Mouse (Mus musculus) embryonic facial prominence, embryonic 11.5 days (tissue): ENCODE data around the gene Nectin2. TPM values are rescaled to one million over a fixed set of nuclear protein-coding genes. Genes with fewer than 3 reads are reported as not detected.

Experiments
- ATAC-seq: fragments of 200-750 bp; cut with Nextera tagmentation; replicated peaks from 2 replicates; pipeline ENCODE4 v1.8.0; 2017; ENCODE audit warnings: low read depth; ENCODE audit not compliant: insufficient number of reproducible peaks, low FRiP score, low TSS enrichment
- DNase-seq: peaks from one replicate; pipeline ENCODE4 v3.0.0-alpha.2; 2015; ENCODE audit warnings: low spot score
- H3K27ac ChIP-seq: fragments of 300-500 bp; sonication (generic); replicated peaks from 2 replicates; pipeline ENCODE4 v1.5.1; 2014; ENCODE audit warnings: mild to moderate bottlenecking, low read depth, low read length, control low read depth
- H3K27me3 ChIP-seq: fragments of 300-500 bp; sonication (generic); 2 replicates; pipeline ENCODE4 v1.6.1; 2014; ENCODE audit warnings: mild to moderate bottlenecking, low read length, moderate library complexity, mixed read lengths; ENCODE audit not compliant: control insufficient read depth, insufficient read depth
- H3K36me3 ChIP-seq: fragments of 300-500 bp; sonication (generic); replicated peaks from 2 replicates; pipeline ENCODE4 v1.6.1; 2014; ENCODE audit warnings: low read depth, mild to moderate bottlenecking, low read length, moderate library complexity, mixed read lengths; ENCODE audit not compliant: control insufficient read depth, insufficient read depth
- H3K4me1 ChIP-seq: fragments of 300-500 bp; sonication (generic); 2 replicates; pipeline ENCODE4 v1.6.1; 2014; ENCODE audit warnings: low read length, mixed read lengths; ENCODE audit not compliant: control insufficient read depth, insufficient read depth
- H3K4me2 ChIP-seq: fragments of 300-500 bp; sonication (generic); 2 replicates; pipeline ENCODE4 v1.6.1; 2014; ENCODE audit warnings: low read depth, mild to moderate bottlenecking, control low read depth, low read length, moderate library complexity
- H3K4me3 ChIP-seq: fragments of 300-500 bp; sonication (generic); 2 replicates; pipeline ENCODE4 v1.5.1; 2014; ENCODE audit warnings: low read depth, low read length, control low read depth
- H3K9ac ChIP-seq: fragments of 300-500 bp; sonication (generic); replicated peaks from 2 replicates; pipeline ENCODE4 v1.6.1; 2014; ENCODE audit warnings: mild to moderate bottlenecking, control low read depth, low read length
- H3K9me3 ChIP-seq: fragments of 300-500 bp; sonication (generic); replicated peaks from 2 replicates; pipeline ENCODE4 v1.6.1; 2016; ENCODE audit warnings: mild to moderate bottlenecking, low read length, inconsistent platforms, mixed read lengths; ENCODE audit not compliant: control insufficient read depth
- WGBS: fragments of 180-500 bp; shearing (Covaris S2); extraction: QIAGEN DNeasy Blood & Tissue Kit; methylation state at CpG from one replicate; pipeline ENCODE4 v1.1.7; 2014; 5-methylcytosine and 5-hydroxymethylcytosine counted together
- polyA plus RNA-seq: library from polyadenylated mRNA; unstranded; fragments of >200 nt; fragmentation: Nextera tagmentation; extraction: Ambion mirVana; gene quantifications from 2 replicates; pipeline ENCODE4 v1.2.1, GENCODE M21; 2014

Nectin2 gene
- polyA plus RNA-seq, 1 experiment from 2014 or later: 69.8 TPM

DNA sequence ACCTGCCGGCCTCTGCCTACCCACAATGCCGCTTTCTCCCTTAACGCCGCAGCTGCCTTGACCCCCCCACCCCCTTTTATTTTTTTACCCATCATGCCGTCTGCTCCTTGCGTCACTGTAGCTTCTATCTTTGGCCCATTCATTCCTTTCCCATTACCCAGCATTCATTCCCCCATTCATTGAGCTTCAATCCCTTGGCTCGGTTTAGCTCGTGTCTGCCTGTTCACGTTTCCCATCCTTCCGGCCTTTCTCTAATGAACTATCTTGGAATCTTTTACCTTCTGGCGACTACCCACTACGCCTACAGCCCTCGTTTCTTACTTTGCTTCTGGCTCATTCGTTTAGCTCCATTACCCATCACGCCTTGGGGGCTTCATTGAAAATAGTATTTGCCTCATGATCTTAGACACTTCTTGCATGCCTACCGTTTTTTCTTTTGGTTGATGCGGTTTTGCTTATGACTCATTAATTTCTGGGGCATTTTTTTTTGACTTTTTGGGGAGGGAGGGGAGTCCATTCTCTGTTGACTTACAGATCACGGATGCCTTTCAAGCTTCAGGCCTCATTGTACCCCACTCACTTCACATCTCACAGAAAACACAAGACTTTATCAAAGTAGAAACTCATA, 34.1 kb downstream of the Nectin2 start:
- Histone ChIP-seq H3K9ac (peak overlapping the region; percentile 15; the same call in 1 of the 2 replicates), H3K4me3 (peak overlapping the region; percentile 33), H3K9me3 (peaks cover 4% of the 10 kb centered on the region; the same call in 1 of the 2 replicates), H3K27me3 (no peaks in the 10 kb centered on the region), H3K4me1 (peaks cover 4% of the 10 kb centered on the region; the same call in 1 of the 2 replicates), H3K27ac (peak overlapping the region; percentile 42), H3K4me2 (peak overlapping the region; percentile 64), H3K36me3 (peaks cover 4% of the 10 kb centered on the region)
- ATAC-seq: no peak
- WGBS: 6% methylated on average over 18 of the region's 18 CpGs
- DNase-seq: no peak

DNA sequence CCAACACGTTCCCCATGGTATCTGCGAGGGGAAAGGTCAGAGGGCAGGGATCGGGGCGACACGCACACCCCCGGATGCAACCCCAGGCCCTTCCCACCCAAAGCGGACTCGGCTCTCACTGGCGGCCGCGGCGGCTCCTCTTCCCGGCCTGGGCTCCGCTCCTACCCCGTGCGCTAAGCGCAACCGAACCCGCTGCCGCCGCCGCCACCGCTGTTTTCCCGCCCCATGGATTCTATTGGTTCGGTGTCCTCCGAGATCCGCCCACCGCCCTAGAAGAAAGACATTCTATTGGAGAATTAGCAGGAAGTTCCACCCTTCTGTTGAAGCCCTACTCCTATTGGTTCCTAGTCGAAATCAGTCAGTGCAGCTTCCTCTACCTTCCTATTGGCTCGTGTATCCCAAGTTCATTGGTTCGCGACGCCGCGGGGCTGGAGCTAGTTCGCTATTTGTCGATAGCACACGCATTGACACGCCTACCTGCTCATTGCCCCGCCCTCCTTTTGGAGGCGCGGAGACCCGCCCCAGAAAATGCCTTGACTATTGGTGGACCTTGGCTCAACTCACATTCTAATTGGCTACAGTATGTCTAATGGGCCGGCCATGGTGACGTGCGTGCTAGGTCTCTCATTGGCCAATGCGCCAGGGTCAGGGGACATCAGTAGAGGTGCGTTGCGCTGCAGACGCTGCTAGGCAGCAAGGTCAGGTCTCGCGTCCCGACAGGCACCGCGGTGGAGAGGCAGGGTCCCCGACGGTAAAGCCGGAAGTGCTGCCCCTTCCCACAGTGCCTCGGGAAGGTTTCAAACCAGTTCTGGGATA, 34.8 kb downstream of the Nectin2 start, which contains the start of gene Tomm40:
Gene Tomm40, minus strand, starts transcription at position 200 of the 816 bp plus-strand sequence.
- peak within 1 kb of the TSS; percentile 99 for H3K4me3 ChIP-seq
- H3K4me1 ChIP-seq: peaks cover 4% of the 10 kb centered on the region; the same call in 1 of the 2 replicates
- under 1% methylated on average over 57 of the region's 59 CpGs for WGBS
- H3K4me2 ChIP-seq: peak within 1 kb of the TSS; percentile 85
- H3K27ac ChIP-seq: peak within 1 kb of the TSS; percentile 52
- H3K27me3 ChIP-seq: no peaks in the 10 kb centered on the region
- H3K36me3 ChIP-seq: no peaks in the 10 kb centered on the region; the same call in none of the 2 replicates
- H3K9ac ChIP-seq: peak within 1 kb of the TSS; percentile 88
- ATAC-seq: peak; percentile 99
- H3K9me3 ChIP-seq: 0 out of 2 replicates have a peak, but pooled peaks cover under 1% of the 10 kb centered on the region
- DNase-seq: peak; percentile 100

DNA sequence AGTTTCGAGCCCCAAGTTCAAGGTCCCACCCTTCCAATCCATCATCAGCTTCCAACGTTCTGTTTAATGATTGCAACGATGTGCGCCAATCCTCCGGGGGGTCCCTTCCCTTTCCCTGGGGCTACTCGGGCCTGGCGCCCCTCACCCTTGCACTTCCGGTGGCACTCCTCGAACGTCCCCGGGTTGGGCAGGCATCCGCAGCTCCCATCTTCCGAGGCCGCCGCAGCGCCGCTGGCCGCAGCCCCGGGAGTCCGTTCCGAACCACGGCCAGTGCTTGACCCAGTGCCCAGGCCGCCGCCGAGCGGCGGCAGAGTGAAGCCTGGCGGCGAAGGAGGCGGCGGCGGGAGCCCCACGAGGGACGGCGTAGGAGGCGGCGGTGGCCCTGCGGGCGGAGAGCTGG, 35.4 kb downstream of the Nectin2 start:
- no peak for ATAC-seq
- no peak for DNase-seq

DNA sequence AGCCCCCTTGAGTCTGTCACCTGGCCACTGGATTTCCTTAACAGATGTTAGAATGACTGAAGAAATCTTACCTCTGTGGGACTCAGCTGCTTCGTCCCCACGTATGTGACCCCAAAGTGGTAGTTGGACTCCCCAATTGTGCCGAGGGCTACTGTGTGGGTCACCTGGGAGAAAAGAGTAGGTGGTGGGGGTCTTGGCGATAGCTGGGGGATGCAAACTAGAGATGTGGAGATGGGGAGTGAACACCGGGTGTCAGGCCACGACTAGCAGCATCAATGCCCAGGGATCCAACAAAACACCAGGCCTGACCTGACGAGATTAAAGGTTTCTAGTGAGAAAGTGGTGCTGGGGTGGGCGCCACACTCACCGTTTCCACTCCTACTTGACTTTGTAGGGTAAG, 36.7 kb downstream of the Nectin2 start:
- Histone ChIP-seq H3K27ac (no peak overlapping the region), H3K4me2 (no peak overlapping the region), H3K9me3 (no peaks in the 10 kb centered on the region), H3K36me3 (peaks cover 3% of the 10 kb centered on the region), H3K27me3 (no peaks in the 10 kb centered on the region), H3K9ac (no peak overlapping the region), H3K4me1 (peaks cover 4% of the 10 kb centered on the region; the same call in 1 of the 2 replicates), H3K4me3 (no peak overlapping the region)
- WGBS: 82% methylated on average over 9 of the region's 9 CpGs
- DNase-seq: no peak
- ATAC-seq: no peak

More for the DNA sequence above, 35.4 kb downstream of the Nectin2 start:
- H3K9ac ChIP-seq: peak overlapping the region; percentile 88
- H3K36me3 ChIP-seq: no peaks in the 10 kb centered on the region; the same call in none of the 2 replicates
- H3K4me1 ChIP-seq: peaks cover 4% of the 10 kb centered on the region; the same call in 1 of the 2 replicates
- H3K4me3 ChIP-seq: peak overlapping the region; percentile 99
- peak overlapping the region; percentile 52; the same call in 1 of the 2 replicates for H3K27ac ChIP-seq
- no peaks in the 10 kb centered on the region for H3K27me3 ChIP-seq
- H3K9me3 ChIP-seq: no peaks in the 10 kb centered on the region
- peak overlapping the region; percentile 85 for H3K4me2 ChIP-seq
- WGBS: under 1% methylated on average over 39 of the region's 39 CpGs

DNA sequence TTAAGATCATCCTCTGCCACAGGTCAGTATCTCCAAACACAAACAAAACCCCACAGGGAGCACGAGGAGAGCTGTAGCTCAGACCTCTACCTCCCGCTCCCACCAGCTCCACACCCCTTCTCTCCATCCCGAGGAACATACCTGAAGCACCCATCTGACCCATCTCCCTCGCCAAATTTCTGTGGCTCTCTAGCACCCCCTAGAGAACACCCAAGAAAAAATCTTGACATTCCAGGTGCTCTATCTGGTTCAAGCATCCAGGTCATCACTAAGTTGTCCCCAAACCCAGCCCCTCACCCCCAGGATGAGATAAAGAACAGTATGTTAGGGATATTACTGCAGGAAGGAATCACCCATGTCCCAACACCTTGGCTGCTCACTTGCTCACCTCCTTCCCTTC, 37.1 kb downstream of the Nectin2 start:
- Histone ChIP-seq H3K9ac (no peak overlapping the region), H3K4me2 (no peak overlapping the region), H3K27ac (no peak overlapping the region), H3K4me3 (no peak overlapping the region), H3K36me3 (peaks cover 3% of the 10 kb centered on the region), H3K27me3 (no peaks in the 10 kb centered on the region), H3K4me1 (peaks cover 4% of the 10 kb centered on the region; the same call in 1 of the 2 replicates), H3K9me3 (no peaks in the 10 kb centered on the region)
- DNase-seq: peak; percentile 48
- no peak for ATAC-seq
- WGBS: 57% methylated on average over 4 of the region's 4 CpGs

DNA sequence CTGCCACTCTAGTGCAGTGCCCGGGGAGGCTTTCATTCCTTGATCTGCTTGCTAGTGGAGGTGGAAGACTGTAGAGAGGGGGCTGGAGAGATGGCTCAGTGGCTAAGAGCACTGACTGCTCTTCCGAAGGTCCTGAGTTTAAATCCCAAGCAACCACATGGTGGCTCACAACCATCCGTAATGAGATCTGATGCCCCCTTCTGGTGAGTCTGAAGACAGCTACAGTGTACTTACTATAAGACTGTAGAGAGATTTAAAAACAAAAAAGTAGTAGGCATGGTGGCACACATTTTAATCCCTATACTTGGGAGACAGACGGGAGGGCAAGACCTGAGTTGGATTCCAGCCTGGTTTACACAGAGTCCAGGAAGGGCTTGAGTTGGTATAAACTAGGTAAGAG, 37.9 kb downstream of the Nectin2 start:
- Histone ChIP-seq H3K27me3 (no peaks in the 10 kb centered on the region), H3K9ac (no peak overlapping the region), H3K27ac (no peak overlapping the region), H3K4me1 (peaks cover 4% of the 10 kb centered on the region; the same call in 1 of the 2 replicates), H3K4me2 (no peak overlapping the region), H3K36me3 (peaks cover 3% of the 10 kb centered on the region), H3K9me3 (no peaks in the 10 kb centered on the region), H3K4me3 (no peak overlapping the region)
- ATAC-seq: no peak
- peak; percentile 34 for DNase-seq
- WGBS: 72% methylated on average over 4 of the region's 4 CpGs

DNA sequence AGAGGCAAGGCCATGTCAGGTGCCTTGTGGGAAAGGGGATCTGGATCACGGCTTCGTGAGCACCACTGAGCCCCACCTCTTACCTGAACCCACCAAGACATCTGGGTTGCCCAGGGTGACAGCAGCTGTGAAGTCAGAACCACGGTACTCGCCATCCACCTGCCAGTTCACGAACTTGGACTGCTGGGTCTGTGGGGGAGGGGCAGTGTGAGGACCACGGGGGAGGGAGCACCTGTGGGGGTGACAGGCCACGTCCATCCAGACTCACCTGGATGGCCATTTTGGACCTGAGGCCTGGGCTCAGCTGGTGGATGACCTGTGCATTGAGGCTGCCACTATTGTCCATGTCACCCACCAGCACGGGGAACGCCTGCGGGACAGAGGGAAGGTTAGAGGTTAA, 39.6 kb downstream of the Nectin2 start:
- Histone ChIP-seq H3K4me1 (no peaks in the 10 kb centered on the region; the same call in 1 of the 2 replicates), H3K27me3 (no peaks in the 10 kb centered on the region), H3K36me3 (peaks cover 3% of the 10 kb centered on the region), H3K9me3 (no peaks in the 10 kb centered on the region), H3K27ac (no peak overlapping the region), H3K9ac (no peak overlapping the region), H3K4me2 (no peak overlapping the region), H3K4me3 (no peak overlapping the region)
- no peak for ATAC-seq
- no peak for DNase-seq
- 90% methylated on average over 10 of the region's 10 CpGs for WGBS
